1 mouse cellular context compared by ENCODE assay signal in the genomic region with DNA sequence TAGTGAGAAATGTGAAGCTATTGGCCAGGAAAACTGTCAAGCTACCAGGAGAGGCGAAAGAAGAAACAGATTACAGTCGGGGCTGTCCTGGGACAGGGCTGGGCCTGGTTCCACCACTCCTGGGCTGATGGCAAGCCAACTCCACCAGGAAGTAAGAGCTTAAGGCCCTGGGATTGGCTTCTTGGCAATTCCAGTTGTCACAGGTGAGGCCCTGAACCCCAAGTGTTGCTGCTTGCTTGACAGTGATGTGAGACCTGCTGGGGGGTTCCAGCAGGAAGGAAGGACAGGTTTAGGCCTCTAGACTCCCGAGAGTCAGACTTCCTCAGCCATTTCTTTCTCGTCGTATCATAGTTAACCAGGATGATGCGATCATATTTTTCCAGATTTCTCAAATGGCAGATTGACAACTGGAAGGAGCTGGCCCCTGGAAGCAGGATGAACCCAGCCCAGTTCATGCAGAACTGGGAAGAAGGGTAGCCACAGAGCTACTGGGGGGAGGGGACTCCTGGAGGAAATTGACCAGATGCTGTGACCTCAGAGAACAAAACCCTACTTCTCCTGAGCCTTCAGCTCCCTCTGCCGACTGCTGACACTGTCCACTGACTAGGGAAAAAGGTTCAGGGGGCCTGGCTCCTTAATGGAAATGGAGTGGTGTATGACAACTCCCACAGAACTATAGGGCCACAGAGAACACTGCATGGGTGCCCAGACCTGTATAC.
TF ChIP-seq lines count a peak whose summit lies in the region.

No protein-coding gene starts in this region.

TF ChIP-seq in CH12.LX, 34 proteins besides CTCF, POLR2A, EP300 and RAD21:
- no peak for TF ChIP-seq ZNF384 (IDR thresholded peaks at IDR 0.05; ENCODE audit: low read depth, low read length)
- TF ChIP-seq E2F4 (IDR thresholded peaks at IDR 0.05; ENCODE audit: insufficient replicate concordance, low read depth, low read length), result no peak
- no peak for TF ChIP-seq MYC (IDR thresholded peaks at IDR 0.05; ENCODE audit: low read depth, low read length)
- TF ChIP-seq IRF4 (IDR thresholded peaks at IDR 0.05; ENCODE audit: low read depth, low read length), result no peak
